Mouse (Mus musculus) liver, postnatal 0 days (tissue): ENCODE measurements at regions not wholly inside any gene's neighbourhood (a gene's known extent, or its start where the extent isn't known, plus 50 kb on each side); places are given as distances from the start of the nearest gene placed in this dataset.

Experiments used
- CTCF ChIP-seq: sonication (generic); IDR thresholded peaks from 2 replicates; pipeline ENCODE4 v1.5.1; 2016; ENCODE audit warnings: antibody characterized with exemption, low read depth
- EP300 ChIP-seq: IDR thresholded peaks from 2 replicates; pipeline ENCODE4 v1.6.1; 2016; ENCODE audit warnings: antibody characterized with exemption, low read depth, mild to moderate bottlenecking

- no peak for TF ChIP-seq CTCF
- TF ChIP-seq EP300 = no peak
Observed at GRCm38 (mm10) chr14:80137541-80137940, 153.7 kb downstream of the Olfm4 start.
